Mouse (Mus musculus) intestine, embryonic 16.5 days (tissue): ENCODE measurements at regions not wholly inside any gene's neighbourhood (a gene's known extent, or its start where the extent isn't known, plus 50 kb on each side); places are given as distances from the start of the nearest gene placed in this dataset.
A peak's percentile ranks its signal among the peaks of the same experiment; 100 is the strongest.

Experiments used
- ATAC-seq: fragments of 200-750 bp; cut with Nextera tagmentation; 2 replicates; pipeline ENCODE4 v1.8.0; 2017; ENCODE audit warnings: moderate TSS enrichment, moderate library complexity
- H3K27ac ChIP-seq: fragments of 300-500 bp; sonication (generic); 2 replicates; pipeline ENCODE4 v1.5.1; 2014; ENCODE audit warnings: mild to moderate bottlenecking, low read length
- H3K27me3 ChIP-seq: fragments of 300-500 bp; sonication (generic); replicated peaks from 2 replicates; pipeline ENCODE4 v1.6.1; 2014; ENCODE audit warnings: low read length, control low read depth, mixed read lengths; ENCODE audit not compliant: control insufficient read depth, insufficient read depth
- H3K36me3 ChIP-seq: fragments of 300-500 bp; sonication (generic); 2 replicates; pipeline ENCODE4 v1.6.1; 2014; ENCODE audit warnings: low read length, control low read depth; ENCODE audit not compliant: control insufficient read depth, insufficient read depth
- H3K4me1 ChIP-seq: fragments of 300-500 bp; sonication (generic); 2 replicates; pipeline ENCODE4 v1.6.1; 2014; ENCODE audit warnings: low read length, control low read depth, mixed read lengths; ENCODE audit not compliant: control insufficient read depth, insufficient read depth
- H3K4me2 ChIP-seq: fragments of 300-500 bp; sonication (generic); 2 replicates; pipeline ENCODE4 v1.6.1; 2014; ENCODE audit warnings: low read depth, low read length, control low read depth
- H3K4me3 ChIP-seq: fragments of 300-500 bp; sonication (generic); 2 replicates; pipeline ENCODE4 v1.5.1; 2014; ENCODE audit warnings: mild to moderate bottlenecking, low read length
- H3K9ac ChIP-seq: fragments of 300-500 bp; sonication (generic); 2 replicates; pipeline ENCODE4 v1.6.1; 2014; ENCODE audit warnings: low read depth, low read length
- H3K9me3 ChIP-seq: fragments of 300-500 bp; sonication (generic); 2 replicates; pipeline ENCODE4 v1.6.1; 2016; ENCODE audit warnings: low read length, control low read depth; ENCODE audit not compliant: control insufficient read depth
- WGBS: fragments of 180-500 bp; shearing (Covaris S2); extraction: QIAGEN DNeasy Blood & Tissue Kit; methylation state at CpG from one replicate; pipeline ENCODE4 v1.1.7; 2014; 5-methylcytosine and 5-hydroxymethylcytosine counted together

GRCm38 (mm10) chr5:133585181-133585580, 514.3 kb upstream of the Castor2 start:
- 18% methylated on average over 3 of the region's 3 CpGs for whole genome bisulfite sequencing

GRCm38 (mm10) chr5:133576595-133576994, 522.9 kb upstream of the Castor2 start:
- WGBS, result 60% methylated on average over 6 of the region's 6 CpGs

More at GRCm38 (mm10) chr5:133585181-133585580, 514.3 kb upstream of the Castor2 start:
- H3K27ac ChIP-seq, result no peak overlapping the region
- no peak overlapping the region for H3K4me3 ChIP-seq
- no peaks in the 10 kb centered on the region for H3K36me3 ChIP-seq
- 0 out of 2 replicates have a peak, but pooled peaks cover 4% of the 10 kb centered on the region for H3K9me3 ChIP-seq
- no peak overlapping the region for H3K9ac ChIP-seq
- no peaks in the 10 kb centered on the region for H3K27me3 ChIP-seq
- no peak for ATAC-seq
- H3K4me1 ChIP-seq, result no peaks in the 10 kb centered on the region
- H3K4me2 ChIP-seq, result no peak overlapping the region

GRCm38 (mm10) chr5:133569096-133569495, 530.4 kb upstream of the Castor2 start:
- Histone ChIP-seq H3K9ac (no peak overlapping the region), H3K36me3 (no peaks in the 10 kb centered on the region), H3K4me1 (no peaks in the 10 kb centered on the region), H3K4me3 (no peak overlapping the region), H3K27ac (no peak overlapping the region), H3K27me3 (no peaks in the 10 kb centered on the region), H3K9me3 (no peaks in the 10 kb centered on the region; the same call in 1 of the 2 replicates), H3K4me2 (no peak overlapping the region)
- 82% methylated on average over 2 of the region's 2 CpGs for WGBS
- no peak for ATAC-seq

More at GRCm38 (mm10) chr5:133576595-133576994, 522.9 kb upstream of the Castor2 start:
- peak; percentile 86 for ATAC-seq
- Histone ChIP-seq H3K9ac (no peak overlapping the region), H3K9me3 (0 out of 2 replicates have a peak, but pooled peaks cover 4% of the 10 kb centered on the region), H3K27ac (no peak overlapping the region), H3K27me3 (no peaks in the 10 kb centered on the region), H3K36me3 (no peaks in the 10 kb centered on the region), H3K4me1 (no peaks in the 10 kb centered on the region), H3K4me3 (no peak overlapping the region), H3K4me2 (no peak overlapping the region)

GRCm38 (mm10) chr5:133566506-133566905, 533.0 kb upstream of the Castor2 start:
- H3K9ac ChIP-seq, result no peak overlapping the region
- no peaks in the 10 kb centered on the region for H3K27me3 ChIP-seq
- 73% methylated on average over 4 of the region's 4 CpGs for WGBS
- H3K36me3 ChIP-seq, result no peaks in the 10 kb centered on the region
- ATAC-seq, result no peak
- H3K27ac ChIP-seq, result no peak overlapping the region
- H3K4me1 ChIP-seq, result no peaks in the 10 kb centered on the region
- H3K4me2 ChIP-seq, result no peak overlapping the region
- H3K4me3 ChIP-seq, result no peak overlapping the region
- no peaks in the 10 kb centered on the region; the same call in 1 of the 2 replicates for H3K9me3 ChIP-seq

- ATAC-seq, result no peak
- no peak overlapping the region for H3K9ac ChIP-seq
- no peaks in the 10 kb centered on the region for H3K27me3 ChIP-seq
- no peaks in the 10 kb centered on the region for H3K9me3 ChIP-seq
- H3K27ac ChIP-seq, result no peak overlapping the region
- no peak overlapping the region for H3K4me2 ChIP-seq
- no peaks in the 10 kb centered on the region for H3K4me1 ChIP-seq
- no peak overlapping the region for H3K4me3 ChIP-seq
- H3K36me3 ChIP-seq, result no peaks in the 10 kb centered on the region
- 78% methylated on average over 7 of the region's 7 CpGs for WGBS
These were observed 548.9 kb upstream of the Castor2 start for GRCm38 (mm10) chr5:133550657-133551056.

- Histone ChIP-seq H3K36me3 (no peaks in the 10 kb centered on the region), H3K4me2 (no peak overlapping the region), H3K4me1 (no peaks in the 10 kb centered on the region), H3K27me3 (no peaks in the 10 kb centered on the region), H3K4me3 (no peak overlapping the region), H3K9ac (no peak overlapping the region), H3K27ac (no peak overlapping the region), H3K9me3 (no peaks in the 10 kb centered on the region)
- ATAC-seq, result peak; percentile 95
These were observed 557.3 kb upstream of the Castor2 start for GRCm38 (mm10) chr5:133542217-133542616.

- no peaks in the 10 kb centered on the region for H3K36me3 ChIP-seq
- ATAC-seq, result no peak
- no peaks in the 10 kb centered on the region for H3K9me3 ChIP-seq
- H3K9ac ChIP-seq, result no peak overlapping the region
- H3K4me3 ChIP-seq, result no peak overlapping the region
- H3K27me3 ChIP-seq, result no peaks in the 10 kb centered on the region
- no peaks in the 10 kb centered on the region for H3K4me1 ChIP-seq
- H3K27ac ChIP-seq, result no peak overlapping the region
- H3K4me2 ChIP-seq, result no peak overlapping the region
These were observed 566.8 kb upstream of the Castor2 start for GRCm38 (mm10) chr5:133532678-133533077.

GRCm38 (mm10) chr5:133505661-133506060, 593.9 kb upstream of the Castor2 start:
- Histone ChIP-seq H3K36me3 (no peaks in the 10 kb centered on the region), H3K4me1 (no peaks in the 10 kb centered on the region), H3K27me3 (no peaks in the 10 kb centered on the region), H3K4me2 (no peak overlapping the region), H3K9me3 (no peaks in the 10 kb centered on the region), H3K9ac (no peak overlapping the region), H3K27ac (no peak overlapping the region), H3K4me3 (no peak overlapping the region)
- no peak for ATAC-seq
- WGBS, result 69% methylated on average over 2 of the region's 2 CpGs

GRCm38 (mm10) chr5:133487806-133488290, 611.7 kb upstream of the Castor2 start:
- no peak overlapping the region for H3K4me3 ChIP-seq
- no peaks in the 10 kb centered on the region for H3K27me3 ChIP-seq
- H3K27ac ChIP-seq, result no peak overlapping the region
- no peak overlapping the region for H3K4me2 ChIP-seq
- no peaks in the 10 kb centered on the region for H3K9me3 ChIP-seq
- no peaks in the 10 kb centered on the region for H3K36me3 ChIP-seq
- no peak for ATAC-seq
- H3K9ac ChIP-seq, result no peak overlapping the region
- H3K4me1 ChIP-seq, result no peaks in the 10 kb centered on the region
- WGBS, result 39% methylated on average over 5 of the region's 5 CpGs
